Mouse (Mus musculus) myocyte (in vitro differentiated cells): ENCODE data around the gene Sms. TPM values are rescaled to one million over a fixed set of nuclear protein-coding genes. Genes with fewer than 3 reads are reported as not detected.

Source experiments
- H3K27me3 ChIP-seq: one replicate; pipeline ENCODE4 v1.6.1; 2011; ENCODE audit not compliant: control insufficient read depth, insufficient read depth, insufficient read length
- H3K36me3 ChIP-seq: one replicate; pipeline ENCODE4 v1.6.1; 2011; ENCODE audit not compliant: control insufficient read depth, insufficient read depth
- H3K4me2 ChIP-seq: one replicate; pipeline ENCODE4 v1.6.1; 2011; ENCODE audit warnings: low read depth, control low read depth
- H3K4me3 ChIP-seq: one replicate; pipeline ENCODE4 v1.5.1; 2011; ENCODE audit warnings: mild to moderate bottlenecking, control low read depth, moderate library complexity
- H3K79me2 ChIP-seq: one replicate; pipeline ENCODE4 v1.6.1; 2011; ENCODE audit not compliant: control insufficient read depth, insufficient read depth
- H3ac ChIP-seq: one replicate; pipeline ENCODE4 v1.6.1; 2011; ENCODE audit not compliant: control insufficient read depth, insufficient read length
- CEBPB ChIP-seq: IDR thresholded peaks from 2 replicates; pipeline ENCODE4 v1.6.1; 2011; ENCODE audit warnings: mild to moderate bottlenecking, moderate library complexity; ENCODE audit not compliant: poor library complexity, insufficient read depth, severe bottlenecking
- E2F4 ChIP-seq: IDR thresholded peaks from one replicate; pipeline ENCODE4 v1.6.1; 2011; ENCODE audit warnings: mild to moderate bottlenecking, control low read depth, moderate library complexity; ENCODE audit not compliant: insufficient read depth
- MAX ChIP-seq: IDR thresholded peaks from one replicate; pipeline ENCODE4 v1.6.1; 2011; ENCODE audit warnings: low read depth, mild to moderate bottlenecking, control low read depth
- MYOD1 ChIP-seq, 3 experiments: IDR thresholded peaks; one replicate each; pipeline ENCODE4 v1.6.1; 2011; ENCODE audit warnings: control low read depth in 2 of 3, low read depth in 2 of 3, mild to moderate bottlenecking in 2 of 3, moderate library complexity in 1 of 3; ENCODE audit not compliant: insufficient read length in 2 of 3, control insufficient read depth in 1 of 3
- MYOG ChIP-seq, 3 experiments: IDR thresholded peaks; one replicate each; pipeline ENCODE4 v1.6.1; 2011; ENCODE audit warnings: control low read depth in 2 of 3, low read depth in 2 of 3, mild to moderate bottlenecking in 2 of 3; ENCODE audit not compliant: insufficient read length in 2 of 3, control insufficient read depth in 1 of 3, insufficient read depth in 1 of 3
- POLR2A ChIP-seq: IDR thresholded peaks from one replicate; pipeline ENCODE4 v1.6.1; 2011; ENCODE audit warnings: low read depth, mild to moderate bottlenecking, control low read depth, moderate library complexity; ENCODE audit not compliant: insufficient read length
- POLR2AphosphoS2 ChIP-seq: IDR thresholded peaks from one replicate; pipeline ENCODE4 v1.6.1; 2011; ENCODE audit warnings: low read depth, control low read depth; ENCODE audit not compliant: insufficient read length
- REST ChIP-seq: IDR thresholded peaks from one replicate; pipeline ENCODE4 v1.6.1; 2011; ENCODE audit warnings: mild to moderate bottlenecking, control low read depth, moderate library complexity; ENCODE audit not compliant: insufficient read depth, insufficient read length
- SRF ChIP-seq: IDR thresholded peaks from one replicate; pipeline ENCODE4 v1.6.1; 2011; ENCODE audit warnings: low read depth; ENCODE audit not compliant: control insufficient read depth, insufficient read length
- TCF12 ChIP-seq: IDR thresholded peaks from one replicate; pipeline ENCODE4 v1.6.1; 2011; ENCODE audit warnings: mild to moderate bottlenecking, control low read depth; ENCODE audit not compliant: poor library complexity, insufficient read depth, severe bottlenecking
- TCF3 ChIP-seq: IDR thresholded peaks from one replicate; pipeline ENCODE4 v1.6.1; 2011; ENCODE audit warnings: low read depth, control low read depth; ENCODE audit not compliant: insufficient read length
- USF1 ChIP-seq: IDR thresholded peaks from one replicate; pipeline ENCODE4 v1.6.1; 2011; ENCODE audit warnings: low read depth, mild to moderate bottlenecking, control low read depth, moderate library complexity
- polyA plus RNA-seq: library from polyadenylated mRNA; unstranded; fragments of >200 nt; fragmentation: generic; extraction: Trizol; gene quantifications from one replicate; pipeline ENCODE4 v1.2.1, GENCODE M21; 2012; ENCODE audit warnings: missing spikeins

Sms gene
- polyA plus RNA-seq, 1 experiment = 36.0 TPM

DNA sequence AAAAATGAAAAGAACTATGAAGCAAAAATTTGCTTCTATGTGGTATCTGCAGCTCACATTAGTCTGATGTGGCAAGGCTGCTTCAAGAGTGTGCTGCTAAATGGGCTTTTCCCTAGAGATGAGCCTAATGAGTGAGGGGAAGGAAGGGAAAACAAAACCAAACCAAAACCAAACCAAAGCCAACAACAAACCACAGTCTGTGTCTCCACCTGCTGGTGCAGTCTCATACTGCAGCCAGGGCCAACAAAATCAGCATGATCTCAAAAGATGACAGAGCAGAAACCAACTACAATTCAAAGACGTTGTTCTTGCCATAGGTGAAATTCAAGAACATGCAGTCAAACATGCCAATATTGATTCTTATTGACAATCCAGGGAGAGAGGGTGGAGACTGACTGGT, 37.7 kb downstream of the Sms start:
- Histone ChIP-seq H3ac (no peak overlapping the region), H3K4me3 (no peak overlapping the region), H3K79me2 (no peaks in the 10 kb centered on the region), H3K27me3 (no peaks in the 10 kb centered on the region), H3K36me3 (peaks cover 5% of the 10 kb centered on the region), H3K4me2 (no peak overlapping the region)
- TF ChIP-seq MYOG (IDR thresholded peaks at IDR 0.05; ENCODE audit: control insufficient read depth in 1 of 3, insufficient read depth in 1 of 3, insufficient read length in 2 of 3, low read depth in 2 of 3) = no peak
- no peak for TF ChIP-seq REST
- TF ChIP-seq MYOD1 (IDR thresholded peaks at IDR 0.05; ENCODE audit: control insufficient read depth in 1 of 3, insufficient read length in 2 of 3, low read depth in 2 of 3) = no peak
- no peak for TF ChIP-seq USF1
- no peak for TF ChIP-seq CEBPB
- TF ChIP-seq SRF = no peak
- no peak for TF ChIP-seq TCF12
- no peak for TF ChIP-seq TCF3
- TF ChIP-seq MAX = no peak
- TF ChIP-seq POLR2A = no peak
- TF ChIP-seq E2F4 = no peak
- no peak for TF ChIP-seq POLR2AphosphoS2

DNA sequence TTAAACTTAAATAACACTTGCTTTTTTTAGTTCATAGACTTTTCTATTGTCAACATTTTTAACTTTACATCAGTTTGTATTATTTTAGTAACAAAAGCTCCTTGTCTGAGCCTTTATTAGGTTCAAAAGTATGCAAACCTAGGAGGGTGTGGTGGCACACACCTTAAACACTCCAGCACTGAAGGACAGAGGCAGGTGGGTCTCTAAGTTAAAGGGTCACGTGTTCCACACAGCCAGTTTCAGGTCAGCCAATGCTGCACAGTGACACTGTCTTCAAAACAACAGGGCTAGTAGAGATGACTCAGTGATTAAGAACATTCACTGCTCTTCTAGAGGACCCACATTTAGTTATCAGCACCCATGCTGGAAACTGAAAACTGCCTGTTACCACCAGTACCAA, 43.1 kb downstream of the Sms start:
- Histone ChIP-seq H3K27me3 (no peaks in the 10 kb centered on the region), H3K4me2 (no peak overlapping the region), H3K79me2 (no peaks in the 10 kb centered on the region), H3K36me3 (peaks cover 5% of the 10 kb centered on the region), H3K4me3 (no peak overlapping the region), H3ac (no peak overlapping the region)
- TF ChIP-seq MYOD1 (IDR thresholded peaks at IDR 0.05; ENCODE audit: control insufficient read depth in 1 of 3, insufficient read length in 2 of 3, low read depth in 2 of 3) = peak in 2 of 3 experiments; percentile 19 to 76
- no peak for TF ChIP-seq MYOG (IDR thresholded peaks at IDR 0.05; ENCODE audit: control insufficient read depth in 1 of 3, insufficient read depth in 1 of 3, insufficient read length in 2 of 3, low read depth in 2 of 3)

DNA sequence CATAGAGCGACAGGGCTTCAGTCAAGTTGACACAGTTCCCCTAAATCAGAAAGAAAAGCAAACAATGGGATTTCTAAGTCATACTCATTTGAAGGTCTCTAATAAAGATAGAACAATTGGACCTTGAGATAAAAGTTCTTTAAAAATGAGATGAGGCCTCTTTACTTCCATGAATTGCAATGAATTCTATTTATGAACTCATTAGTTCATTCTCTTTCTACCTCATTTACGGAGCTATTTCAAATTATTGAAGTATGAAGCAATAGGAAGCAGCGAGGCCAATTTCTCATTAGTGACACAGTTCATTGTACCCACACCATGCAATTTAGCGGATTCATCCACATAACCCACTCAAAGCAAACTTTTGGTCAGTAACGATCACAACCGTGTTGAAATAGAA, 44.7 kb downstream of the Sms start:
- Histone ChIP-seq H3K79me2 (no peaks in the 10 kb centered on the region), H3ac (no peak overlapping the region), H3K4me2 (no peak overlapping the region), H3K27me3 (no peaks in the 10 kb centered on the region), H3K36me3 (peaks cover 5% of the 10 kb centered on the region), H3K4me3 (no peak overlapping the region)
- no peak for TF ChIP-seq CEBPB
- TF ChIP-seq POLR2AphosphoS2 = no peak
- no peak for TF ChIP-seq MYOD1 (IDR thresholded peaks at IDR 0.05; ENCODE audit: control insufficient read depth in 1 of 3, insufficient read length in 2 of 3, low read depth in 2 of 3)
- no peak for TF ChIP-seq MAX
- TF ChIP-seq REST = no peak
- TF ChIP-seq TCF12 = no peak
- TF ChIP-seq MYOG (IDR thresholded peaks at IDR 0.05; ENCODE audit: control insufficient read depth in 1 of 3, insufficient read depth in 1 of 3, insufficient read length in 2 of 3, low read depth in 2 of 3) = no peak
- no peak for TF ChIP-seq USF1
- TF ChIP-seq TCF3 = no peak
- no peak for TF ChIP-seq POLR2A
- TF ChIP-seq E2F4 = no peak
- no peak for TF ChIP-seq SRF

DNA sequence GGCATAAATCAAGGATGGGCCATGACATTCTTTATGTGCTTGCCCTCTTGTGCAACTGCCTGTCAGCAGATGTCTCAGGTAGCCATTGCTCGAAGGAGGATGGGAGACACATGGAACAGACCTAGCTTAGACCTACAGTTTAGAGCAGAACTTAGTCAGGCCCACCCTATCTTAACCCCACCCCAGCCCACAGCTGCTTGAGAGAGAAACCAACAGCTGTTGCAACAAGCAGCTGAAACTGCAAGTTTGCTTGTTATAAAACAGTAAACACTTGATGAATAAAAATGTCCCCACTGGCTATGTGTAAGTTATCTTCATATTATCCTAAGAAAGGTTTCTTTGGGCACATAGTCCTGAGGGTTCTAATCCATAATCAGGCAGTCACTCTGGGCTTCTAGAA, 57.3 kb downstream of the Sms start:
- Histone ChIP-seq H3K79me2 (no peaks in the 10 kb centered on the region), H3K4me3 (no peak overlapping the region), H3K36me3 (no peaks in the 10 kb centered on the region), H3ac (no peak overlapping the region), H3K27me3 (no peaks in the 10 kb centered on the region), H3K4me2 (no peak overlapping the region)
- TF ChIP-seq TCF12 (peak; percentile 69), MYOD1 (IDR thresholded peaks at IDR 0.05; ENCODE audit: control insufficient read depth in 1 of 3, insufficient read length in 2 of 3, low read depth in 2 of 3) (peak in 2 of 3 experiments; percentile 14 to 56), MYOG (IDR thresholded peaks at IDR 0.05; ENCODE audit: control insufficient read depth in 1 of 3, insufficient read depth in 1 of 3, insufficient read length in 2 of 3, low read depth in 2 of 3) (peak in 2 of 3 experiments; percentile 28 to 30), CEBPB (peak; percentile 70), SRF (no peak), MAX (no peak)

DNA sequence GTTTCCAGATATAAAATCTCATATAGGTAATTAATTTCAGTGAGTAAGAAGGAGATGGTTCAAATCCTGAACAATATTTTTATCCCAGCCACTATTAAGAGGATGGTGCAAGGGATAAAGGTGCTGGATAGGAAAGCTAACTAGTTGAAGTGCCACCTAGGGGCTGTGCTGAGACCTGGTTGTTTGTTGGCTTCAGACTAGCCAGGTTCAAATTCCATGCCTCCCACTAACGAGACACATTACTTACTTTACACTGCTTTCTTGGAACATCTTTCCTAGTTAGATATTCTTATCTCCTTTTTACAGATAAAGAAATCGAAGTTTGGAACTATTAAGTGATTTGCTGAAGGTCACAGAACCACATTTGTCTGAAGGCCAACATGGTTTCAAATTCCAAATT, 72.6 kb downstream of the Sms start:
- H3K27me3 ChIP-seq = no peaks in the 10 kb centered on the region
- no peaks in the 10 kb centered on the region for H3K79me2 ChIP-seq

More for the DNA sequence above, 72.6 kb downstream of the Sms start:
- Histone ChIP-seq H3K36me3 (no peaks in the 10 kb centered on the region), H3K4me2 (no peak overlapping the region), H3ac (no peak overlapping the region), H3K4me3 (no peak overlapping the region)
- TF ChIP-seq POLR2AphosphoS2 = no peak
- TF ChIP-seq MYOG (IDR thresholded peaks at IDR 0.05; ENCODE audit: control insufficient read depth in 1 of 3, insufficient read depth in 1 of 3, insufficient read length in 2 of 3, low read depth in 2 of 3) = no peak
